Mouse (Mus musculus): Measurements from ENCODE around the gene Pigx.

Gene Pigx

GRCm38 (mm10) chr16:32099638-32100150, at the start of gene Pigx, which contains the start of gene Cep19:
Pigx (minus strand) TSS chr16:32099740.
Cep19 (plus strand) TSS chr16:32099800.
- DNase-seq (ENCODE audit: extremely low read depth, low read depth, low spot score) = no peak

GRCm38 (mm10) chr16:32147589-32148207, 48.2 kb upstream of the Pigx start:
- no peak for DNase-seq (ENCODE audit: extremely low read depth, low read depth, low spot score)

- no peak for DNase-seq (ENCODE audit: extremely low read depth, low read depth, low spot score)
These were observed 45.1 kb upstream of the Pigx start for GRCm38 (mm10) chr16:32144592-32144991.

- no peak for DNase-seq (ENCODE audit: extremely low read depth, low read depth, low spot score)
These were observed 44.2 kb upstream of the Pigx start for GRCm38 (mm10) chr16:32143766-32144165.

GRCm38 (mm10) chr16:32138954-32139353, 39.4 kb upstream of the Pigx start:
- DNase-seq (ENCODE audit: extremely low read depth, low read depth, low spot score) = no peak

GRCm38 (mm10) chr16:32135842-32136357, 36.4 kb upstream of the Pigx start:
- DNase-seq (ENCODE audit: extremely low read depth, low read depth, low spot score) = no peak

- no peak for DNase-seq (ENCODE audit: extremely low read depth, low read depth, low spot score)
These were observed 33.6 kb upstream of the Pigx start for GRCm38 (mm10) chr16:32133148-32133547.

- no peak for DNase-seq (ENCODE audit: extremely low read depth, low read depth, low spot score)
These were observed 30.8 kb upstream of the Pigx start for GRCm38 (mm10) chr16:32130190-32130826.

- no peak for DNase-seq (ENCODE audit: extremely low read depth, low read depth, low spot score)
These were observed 30.1 kb upstream of the Pigx start for GRCm38 (mm10) chr16:32129449-32130189.

GRCm38 (mm10) chr16:32127046-32127445, 27.5 kb upstream of the Pigx start:
- no peak for DNase-seq (ENCODE audit: extremely low read depth, low read depth, low spot score)

GRCm38 (mm10) chr16:32125364-32125763, 25.8 kb upstream of the Pigx start:
- DNase-seq (ENCODE audit: extremely low read depth, low read depth, low spot score) = no peak

GRCm38 (mm10) chr16:32124444-32125335, 25.1 kb upstream of the Pigx start:
- no peak for DNase-seq (ENCODE audit: extremely low read depth, low read depth, low spot score)

- DNase-seq (ENCODE audit: extremely low read depth, low read depth, low spot score) = no peak
These were observed 24.5 kb upstream of the Pigx start for GRCm38 (mm10) chr16:32124020-32124419.

GRCm38 (mm10) chr16:32120454-32120853, 20.9 kb upstream of the Pigx start:
- no peak for DNase-seq (ENCODE audit: extremely low read depth, low read depth, low spot score)

- no peak for DNase-seq (ENCODE audit: extremely low read depth, low read depth, low spot score)
These were observed 16.6 kb upstream of the Pigx start for GRCm38 (mm10) chr16:32116186-32116585.

- no peak for DNase-seq (ENCODE audit: extremely low read depth, low read depth, low spot score)
These were observed 16.2 kb upstream of the Pigx start for GRCm38 (mm10) chr16:32115781-32116180.

- no peak for DNase-seq (ENCODE audit: extremely low read depth, low read depth, low spot score)
These were observed 15.6 kb upstream of the Pigx start for GRCm38 (mm10) chr16:32114968-32115695.

GRCm38 (mm10) chr16:32114406-32114805, 14.9 kb upstream of the Pigx start:
- DNase-seq (ENCODE audit: extremely low read depth, low read depth, low spot score) = no peak

- DNase-seq (ENCODE audit: extremely low read depth, low read depth, low spot score) = no peak
These were observed 14.1 kb upstream of the Pigx start for GRCm38 (mm10) chr16:32113541-32114218.

Measured in fat pad, adult 2 months (tissue).